Mouse (Mus musculus): ENCODE results near the gene Gm49321.

DNA sequence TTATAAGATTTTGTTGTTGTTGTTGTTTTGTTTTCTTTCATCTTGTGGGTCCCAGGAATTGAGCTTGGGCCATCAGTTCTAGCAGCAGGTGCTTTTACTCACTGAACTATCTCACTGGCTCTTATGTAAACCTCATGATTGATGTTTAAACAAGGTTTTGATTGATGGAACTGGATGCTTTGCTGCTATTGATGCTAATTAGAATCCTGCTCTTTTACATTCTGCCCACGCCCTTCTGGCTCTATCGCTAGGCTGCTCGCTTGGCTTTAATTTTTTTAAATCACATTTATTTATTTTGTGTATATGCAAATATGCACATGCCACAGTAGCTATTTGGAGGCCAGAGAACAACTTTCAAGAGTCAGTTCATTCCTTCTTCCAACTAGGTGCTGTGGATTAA, 20.2 kb downstream of the Gm49321 start:
- no peak for TF ChIP-seq CTCF (IDR thresholded peaks at IDR 0.05; ENCODE audit: extremely low read depth, insufficient read length, insufficient replicate concordance, low read depth, low read length)
- TF ChIP-seq POLR2A (IDR thresholded peaks at IDR 0.05; ENCODE audit: low read depth, low read length): no peak

All from small intestine, adult 2 months (tissue).